Mouse (Mus musculus) erythroblast, embryonic 14.5 days (primary cell): ENCODE data around the gene Serpinb6a.

Experiments used
- GATA1 ChIP-seq: IDR thresholded peaks from 2 replicates; pipeline ENCODE4 v1.6.1; 2012; ENCODE audit warnings: low read length, inconsistent platforms, mixed read lengths
- TAL1 ChIP-seq: IDR thresholded peaks from 3 replicates; pipeline ENCODE4 v1.6.1; 2012; ENCODE audit warnings: low read length, inconsistent platforms, mixed read lengths

DNA sequence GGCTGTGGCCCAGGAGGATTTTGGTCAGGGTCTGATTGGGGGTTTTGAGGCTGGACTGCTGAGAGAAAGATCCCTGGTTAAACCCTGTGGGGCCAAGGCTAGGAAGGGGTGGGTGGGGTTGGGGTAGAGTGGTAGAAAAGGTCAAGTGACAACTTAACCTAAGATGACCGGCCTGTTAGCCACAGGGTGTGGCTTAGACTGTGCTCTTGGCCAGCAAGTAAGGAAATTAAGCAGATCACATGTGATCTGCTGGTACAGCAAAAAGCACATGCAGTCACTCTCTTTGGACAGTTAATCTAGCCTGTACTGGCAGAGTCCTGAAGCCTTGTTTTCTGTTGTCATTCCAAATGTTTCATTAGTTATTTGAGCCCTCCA is 50.5 kb downstream of the Serpinb6a start:
- TF ChIP-seq TAL1 (no peak), GATA1 (no peak)
